Mouse (Mus musculus): ENCODE results near the gene Erp27. TPM values are rescaled to one million over a fixed set of nuclear protein-coding genes. Genes with fewer than 3 reads are reported as not detected.
"Not testable (repeated sequence)": the region's sequence is repeated elsewhere in the genome, so short reads cannot be mapped to it uniquely, and the experiment has no call there.

The Erp27 gene
- total RNA-seq, 4 experiments from 2014 or later: 0.28 TPM; not detected in 3

GRCm38 (mm10) chr6:136906937-136907293, 15.1 kb downstream of the Erp27 start:
- no peak for DNase-seq

GRCm38 (mm10) chr6:136906283-136906936, 15.6 kb downstream of the Erp27 start:
- DNase-seq: no peak

GRCm38 (mm10) chr6:136903885-136904470, 18.0 kb downstream of the Erp27 start:
- no peak for DNase-seq

GRCm38 (mm10) chr6:136902527-136902926, 19.5 kb downstream of the Erp27 start:
- DNase-seq: no peak

GRCm38 (mm10) chr6:136901010-136901409, 21.0 kb downstream of the Erp27 start:
- no peak for DNase-seq

GRCm38 (mm10) chr6:136900369-136901009, 21.5 kb downstream of the Erp27 start:
- DNase-seq: no peak

- no peak for DNase-seq
Measured at GRCm38 (mm10) chr6:136898954-136899353, 23.0 kb downstream of the Erp27 start.

- no peak for DNase-seq
Measured at GRCm38 (mm10) chr6:136898222-136898621, 23.8 kb downstream of the Erp27 start.

- no peak for DNase-seq
Measured at GRCm38 (mm10) chr6:136897789-136898188, 24.2 kb downstream of the Erp27 start.

GRCm38 (mm10) chr6:136894532-136895339, 27.2 kb downstream of the Erp27 start:
- DNase-seq: no peak

GRCm38 (mm10) chr6:136892002-136892401, 30.0 kb downstream of the Erp27 start:
- DNase-seq: no peak

- no peak for DNase-seq
Measured at GRCm38 (mm10) chr6:136889554-136889953, 32.4 kb downstream of the Erp27 start.

GRCm38 (mm10) chr6:136889067-136889466, 32.9 kb downstream of the Erp27 start:
- peak; percentile 59 for DNase-seq

GRCm38 (mm10) chr6:136887854-136888253, 34.1 kb downstream of the Erp27 start:
- DNase-seq: peak; percentile 69

- not testable (repeated sequence) for DNase-seq
Measured at GRCm38 (mm10) chr6:136884766-136885165, 37.2 kb downstream of the Erp27 start.

GRCm38 (mm10) chr6:136883961-136884360, 38.0 kb downstream of the Erp27 start:
- no peak for DNase-seq

GRCm38 (mm10) chr6:136883431-136883915, 38.5 kb downstream of the Erp27 start:
- DNase-seq: no peak

GRCm38 (mm10) chr6:136881678-136882077, 40.3 kb downstream of the Erp27 start:
- DNase-seq: no peak

- DNase-seq: no peak
Measured at GRCm38 (mm10) chr6:136875670-136876069, 46.3 kb downstream of the Erp27 start, which contains the start of gene Mgp. Mgp (minus strand) TSS chr6:136875823.

GRCm38 (mm10) chr6:136874599-136874998, 47.4 kb downstream of the Erp27 start:
- DNase-seq: no peak

- no peak for DNase-seq
Measured at GRCm38 (mm10) chr6:136868921-136869320, 53.1 kb downstream of the Erp27 start.

GRCm38 (mm10) chr6:136866150-136866549, 55.8 kb downstream of the Erp27 start:
- DNase-seq: no peak

- no peak for DNase-seq
Measured at GRCm38 (mm10) chr6:136865360-136865759, 56.6 kb downstream of the Erp27 start.

Data from adrenal gland, adult 8-10 months (tissue).